Mouse (Mus musculus) cerebellum, adult 2 months (tissue): ENCODE measurements around the gene Foxp1. TPM values are rescaled to one million over a fixed set of nuclear protein-coding genes. Genes with fewer than 3 reads are reported as not detected.

ENCODE experiments used
- DNase-seq, 2 experiments: peaks; one replicate each; pipeline ENCODE4 v3.0.0; 2021
- H3K27ac ChIP-seq: fragments of 200-500 bp; 2 replicates; pipeline ENCODE4 v1.5.1; 2012; ENCODE audit warnings: low read length, control low read depth, inconsistent platforms; ENCODE audit not compliant: insufficient read depth
- H3K27me3 ChIP-seq: fragments of 200-500 bp; 2 replicates; pipeline ENCODE4 v1.6.1; 2012; ENCODE audit warnings: inconsistent platforms, mild to moderate bottlenecking, low read length, moderate library complexity; ENCODE audit not compliant: control insufficient read depth, insufficient read depth
- H3K4me1 ChIP-seq: fragments of 200-500 bp; 2 replicates; pipeline ENCODE4 v1.6.1; 2011; ENCODE audit warnings: low read length; ENCODE audit not compliant: control insufficient read depth, insufficient read depth
- H3K4me3 ChIP-seq: fragments of 200-500 bp; replicated peaks from 2 replicates; pipeline ENCODE3; 2011; ENCODE audit warnings: mild to moderate bottlenecking, low read depth, low read length, control low read depth; ENCODE audit not compliant: insufficient read depth
- CTCF ChIP-seq: fragments of 200-500 bp; IDR thresholded peaks from 2 replicates; pipeline ENCODE4 v1.5.1; 2011; ENCODE audit warnings: low read depth, mild to moderate bottlenecking, control low read depth, low read length, moderate library complexity, borderline replicate concordance; ENCODE audit not compliant: insufficient read depth
- POLR2A ChIP-seq: fragments of 200-500 bp; IDR thresholded peaks from 2 replicates; pipeline ENCODE4 v1.6.1; 2011; ENCODE audit warnings: low read length, control low read depth, borderline replicate concordance; ENCODE audit not compliant: insufficient read depth
- WGBS: fragments of 180-500 bp; shearing (Covaris S2); methylation state at CpG from one replicate; pipeline ENCODE4 v1.1.7; 2018; 5-methylcytosine and 5-hydroxymethylcytosine counted together
- polyA plus RNA-seq: library from polyadenylated mRNA; depleted of rRNA; stranded (reverse); fragments of >200 nt; gene quantifications from 2 replicates; pipeline ENCODE4 v1.2.3, GENCODE M21; 2012

The Foxp1 gene
- polyA plus RNA-seq, 1 experiment, result 21.0 TPM

DNA sequence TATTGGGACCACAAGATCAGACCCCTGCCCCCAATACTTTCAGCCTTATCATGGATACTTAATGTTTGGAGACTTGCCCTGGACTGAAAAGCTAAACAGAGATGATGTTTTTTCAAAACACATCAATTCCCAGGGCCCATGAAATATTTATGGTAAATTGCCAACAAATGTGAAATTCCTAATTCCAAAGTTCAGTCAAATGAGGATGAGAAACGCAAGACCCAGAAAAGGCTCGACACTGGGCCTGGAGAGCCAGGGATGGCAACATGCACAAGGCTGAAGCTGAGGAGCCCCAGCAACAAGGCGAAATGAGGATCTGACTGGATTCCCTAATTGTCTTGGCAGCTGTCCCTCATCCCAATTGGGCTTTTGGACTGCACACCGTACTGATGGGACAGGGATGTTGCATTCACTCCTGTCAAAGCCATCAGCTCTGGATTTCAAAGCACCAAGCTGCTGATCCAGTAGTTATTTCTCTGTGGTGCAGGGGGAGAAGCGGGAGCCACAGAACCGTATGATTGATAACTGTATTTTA lies 294.1 kb downstream of the Foxp1 start:
- Histone ChIP-seq H3K27me3 (no peaks in the 10 kb centered on the region), H3K4me1 (no peaks in the 10 kb centered on the region), H3K27ac (no peak overlapping the region), H3K4me3 (no peak overlapping the region)
- no peak for DNase-seq
- WGBS, result 49% methylated on average over 6 of the region's 6 CpGs
- TF ChIP-seq CTCF (no peak), POLR2A (no peak)

DNA sequence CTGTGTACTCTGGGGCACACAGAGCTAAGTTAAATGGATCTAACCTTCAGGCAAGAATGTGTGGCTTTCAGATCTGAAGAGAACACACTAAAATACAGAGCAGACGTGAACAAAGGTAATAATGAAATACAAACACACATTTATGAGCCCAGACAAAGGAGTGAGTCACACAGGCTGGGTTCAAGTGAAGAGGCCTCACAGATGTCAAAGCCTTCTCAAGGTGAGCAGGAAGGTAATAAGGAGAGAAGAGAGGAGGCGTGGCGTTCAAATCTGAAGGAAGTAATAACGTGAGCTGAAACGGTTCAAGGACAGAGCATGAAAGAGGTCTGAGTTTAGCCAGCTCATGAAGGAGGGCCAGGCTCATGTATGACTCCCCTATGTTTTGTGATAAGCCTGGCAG lies 301.4 kb downstream of the Foxp1 start:
- TF ChIP-seq CTCF, result no peak
- no peak for TF ChIP-seq POLR2A
- no peaks in the 10 kb centered on the region for H3K27me3 ChIP-seq
- H3K27ac ChIP-seq, result no peak overlapping the region
- DNase-seq, result no peak
- WGBS, result 92% methylated on average over 5 of the region's 5 CpGs
- H3K4me3 ChIP-seq, result no peak overlapping the region
- peaks cover 4% of the 10 kb centered on the region; the same call in 1 of the 2 replicates for H3K4me1 ChIP-seq

DNA sequence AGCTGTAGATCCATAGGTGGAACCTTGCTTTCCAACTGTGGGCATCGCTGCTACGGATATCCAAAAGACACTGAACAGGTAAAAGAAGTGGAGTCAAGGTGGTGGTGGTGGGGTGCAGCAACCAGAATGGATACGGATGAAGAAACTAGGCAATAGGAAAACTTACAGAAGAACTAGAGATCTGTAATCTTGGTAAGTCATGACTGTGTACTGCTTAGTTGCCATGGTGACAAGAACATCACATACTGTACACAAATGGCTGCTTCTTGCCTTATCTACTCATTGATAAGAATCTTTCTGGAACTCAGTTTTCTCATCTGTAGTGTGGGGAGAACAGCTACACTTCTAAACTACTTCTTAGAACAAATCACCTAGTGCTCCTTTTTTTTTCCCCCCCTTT lies 302.0 kb downstream of the Foxp1 start:
- H3K27me3 ChIP-seq, result no peaks in the 10 kb centered on the region
- TF ChIP-seq CTCF, result no peak
- no peak for TF ChIP-seq POLR2A
- no peak overlapping the region for H3K27ac ChIP-seq
- DNase-seq, result no peak
- WGBS, result 96% methylated on average over 3 of the region's 3 CpGs
- H3K4me3 ChIP-seq, result no peak overlapping the region
- peaks cover 4% of the 10 kb centered on the region; the same call in 1 of the 2 replicates for H3K4me1 ChIP-seq

DNA sequence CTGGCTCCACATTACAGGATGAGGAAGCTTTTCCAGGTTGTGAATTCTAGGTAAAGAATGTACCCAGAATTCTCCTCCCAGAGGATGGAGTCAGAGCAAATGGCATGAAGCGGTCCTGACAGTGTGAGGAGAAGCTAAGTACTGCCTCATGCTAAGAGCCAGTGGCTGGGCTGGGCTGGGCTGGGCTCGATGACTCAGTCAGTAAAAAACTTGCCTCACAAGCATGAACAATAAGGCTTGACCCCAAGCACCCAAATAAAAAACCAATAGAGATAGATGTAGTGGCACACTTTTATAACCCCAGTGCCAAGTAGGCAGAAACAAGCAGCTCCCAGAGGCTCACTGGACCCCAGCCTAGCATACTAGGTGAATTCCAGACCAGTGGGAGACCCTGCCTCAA lies 304.7 kb downstream of the Foxp1 start:
- H3K4me3 ChIP-seq, result no peak overlapping the region
- DNase-seq, result no peak
- TF ChIP-seq POLR2A, result no peak
- no peak for TF ChIP-seq CTCF
- H3K27me3 ChIP-seq, result no peaks in the 10 kb centered on the region
- peaks cover 4% of the 10 kb centered on the region; the same call in 1 of the 2 replicates for H3K4me1 ChIP-seq
- no peak overlapping the region for H3K27ac ChIP-seq
- 81% methylated on average over 2 of the region's 2 CpGs for WGBS

- TF ChIP-seq POLR2A, result no peak
- TF ChIP-seq CTCF, result no peak
- no peak for DNase-seq
- peaks cover 4% of the 10 kb centered on the region; the same call in 1 of the 2 replicates for H3K4me1 ChIP-seq
- no peak overlapping the region for H3K27ac ChIP-seq
- no peak overlapping the region for H3K4me3 ChIP-seq
- 76% methylated on average over 7 of the region's 7 CpGs for WGBS
- no peaks in the 10 kb centered on the region for H3K27me3 ChIP-seq
Observed at GRCm38 (mm10) chr6:99217155-99217554, 305.4 kb downstream of the Foxp1 start.

- DNase-seq, result no peak
- no peaks in the 10 kb centered on the region for H3K27me3 ChIP-seq
- H3K4me3 ChIP-seq, result no peak overlapping the region
- no peak overlapping the region for H3K27ac ChIP-seq
- TF ChIP-seq POLR2A (no peak), CTCF (no peak)
- H3K4me1 ChIP-seq, result peaks cover 4% of the 10 kb centered on the region
- WGBS, result 92% methylated on average over 4 of the region's 4 CpGs
Observed at GRCm38 (mm10) chr6:99212461-99212860, 310.1 kb downstream of the Foxp1 start.

GRCm38 (mm10) chr6:99211663-99212333 lies 310.7 kb downstream of the Foxp1 start:
- H3K27me3 ChIP-seq, result no peaks in the 10 kb centered on the region
- no peak overlapping the region for H3K4me3 ChIP-seq
- no peak for DNase-seq
- H3K4me1 ChIP-seq, result no peaks in the 10 kb centered on the region; the same call in 1 of the 2 replicates
- 96% methylated on average over 5 of the region's 5 CpGs for WGBS
- no peak for TF ChIP-seq CTCF
- no peak for TF ChIP-seq POLR2A
- H3K27ac ChIP-seq, result no peak overlapping the region

DNA sequence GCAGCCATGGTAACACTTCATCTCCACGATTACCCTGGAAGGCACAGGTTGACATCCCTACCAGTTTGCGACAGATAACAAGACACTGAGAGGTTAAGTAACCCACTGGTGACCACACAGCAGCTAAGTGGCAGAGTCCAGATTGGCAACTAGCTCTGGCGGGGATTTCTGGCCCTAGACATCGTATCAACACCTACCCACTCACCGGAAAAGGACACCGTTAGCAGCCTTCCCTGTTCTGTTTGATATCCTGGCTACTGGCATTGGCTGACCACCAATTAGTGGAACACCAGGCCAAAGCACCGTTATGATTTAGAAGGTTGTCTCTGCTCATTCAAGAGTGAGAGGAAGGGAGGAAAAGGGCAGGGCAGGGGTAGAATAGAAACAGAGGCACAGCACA lies 312.4 kb downstream of the Foxp1 start:
- no peak overlapping the region for H3K4me3 ChIP-seq
- H3K4me1 ChIP-seq, result no peaks in the 10 kb centered on the region; the same call in 1 of the 2 replicates
- TF ChIP-seq POLR2A (no peak), CTCF (no peak)
- no peak overlapping the region for H3K27ac ChIP-seq
- 19% methylated on average over 7 of the region's 7 CpGs for WGBS
- H3K27me3 ChIP-seq, result no peaks in the 10 kb centered on the region
- peak in 1 of 2 experiments; percentile 12 for DNase-seq
